9 mouse cellular contexts compared by ENCODE assay signal in genomic region chr7:45703521-45704033, GRCm38 (mm10). TPM values are rescaled to one million over a fixed set of nuclear protein-coding genes. Genes with fewer than 3 reads are reported as not detected.
DNase-seq lines count a peak whose midpoint lies in the region; ATAC-seq and TF ChIP-seq lines count a peak whose summit lies in the region.
"Had no signal": no experiment of that assay in that cellular context is flagged by ENCODE, and none has a peak within 500 bp of the region (broad histone marks: within the 10 kb centered on the region; RNA-seq: fewer than 3 reads in every experiment).

No protein-coding gene starts in this region.

- TF ChIP-seq CTCF in bone marrow macrophage, adult 2 months (IDR thresholded peaks at IDR 0.05; ENCODE audit: low read depth, low read length) = no peak
- no peak for TF ChIP-seq CTCF in heart, postnatal 0 days (IDR thresholded peaks at IDR 0.05; ENCODE audit: low read depth)

- intact Hi-C loops in heart, postnatal 36 days (cut with DNase I) = no loop called here

- peak overlapping the region; percentile 83 for H3K9ac ChIP-seq in heart, embryonic 13.5 days
- H3K9ac ChIP-seq in heart, postnatal 0 days (replicated peaks; ENCODE audit: low read depth, low read length) = peak overlapping the region; percentile 64; the same call in 1 of the 2 replicates
- H3K9ac ChIP-seq in midbrain, embryonic 11.5 days (ENCODE audit: low read length) = peak overlapping the region; percentile 54

- no peak for TF ChIP-seq EP300 in heart, postnatal 0 days (IDR thresholded peaks at IDR 0.05; ENCODE audit: low read depth)

- H3K27ac ChIP-seq in heart, embryonic 13.5 days (replicated peaks) = peak overlapping the region; percentile 86
- peak overlapping the region; percentile 73 for H3K27ac ChIP-seq in bone marrow macrophage, adult 2 months (ENCODE audit: insufficient read depth, low read depth, low read length)
- peak overlapping the region; percentile 93 for H3K27ac ChIP-seq in heart, postnatal 0 days (ENCODE audit: low read depth)
- peak overlapping the region; percentile 73 for H3K27ac ChIP-seq in midbrain, embryonic 11.5 days (ENCODE audit: low read depth, low read length)

- H3K4me3 ChIP-seq in heart, embryonic 13.5 days = peak overlapping the region; percentile 82
- H3K4me3 ChIP-seq in bone marrow macrophage, adult 2 months (ENCODE audit: insufficient read depth, low read length) = peak overlapping the region; percentile 58
- peak overlapping the region; percentile 77 for H3K4me3 ChIP-seq in heart, postnatal 0 days (ENCODE audit: low read depth, low read length)
- H3K4me3 ChIP-seq in midbrain, embryonic 11.5 days (ENCODE audit: low read depth, low read length) = peak overlapping the region; percentile 52

- H3K4me1 ChIP-seq in heart, embryonic 13.5 days = peaks cover 68% of the 10 kb centered on the region
- peaks cover 15% of the 10 kb centered on the region for H3K4me1 ChIP-seq in bone marrow macrophage, adult 2 months (ENCODE audit: control insufficient read depth, insufficient read depth, low read length)
- H3K4me1 ChIP-seq in heart, postnatal 0 days (ENCODE audit: control insufficient read depth, insufficient read depth) = peaks cover 32% of the 10 kb centered on the region
- peaks cover 58% of the 10 kb centered on the region for H3K4me1 ChIP-seq in midbrain, embryonic 11.5 days (ENCODE audit: control insufficient read depth, insufficient read depth, low read length)

- no peaks in the 10 kb centered on the region for H3K36me3 ChIP-seq in heart, embryonic 13.5 days
- H3K36me3 ChIP-seq in heart, postnatal 0 days (replicated peaks; ENCODE audit: control insufficient read depth, insufficient read depth, low read length) = no peaks in the 10 kb centered on the region
- no peaks in the 10 kb centered on the region for H3K36me3 ChIP-seq in midbrain, embryonic 11.5 days (ENCODE audit: control insufficient read depth, insufficient read depth, low read length)

- no peak for DNase-seq in heart, postnatal 36 days
- no peak for DNase-seq in heart, postnatal 0 days (ENCODE audit: low spot score)
- DNase-seq in midbrain, embryonic 11.5 days (ENCODE audit: low spot score, missing footprints) = no peak
- no peak for DNase-seq in layer of hippocampus, adult 18-20 months (ENCODE audit: low spot score in 2 of 2)
- DNase-seq in adrenal gland, adult 2 months = no peak
- DNase-seq in layer of hippocampus, adult 9-10 months (ENCODE audit: low spot score) = no peak

- peaks cover 31% of the 10 kb centered on the region for H3K27me3 ChIP-seq in heart, embryonic 13.5 days (replicated peaks)
- H3K27me3 ChIP-seq in heart, postnatal 0 days (ENCODE audit: control insufficient read depth, insufficient read depth, low read length) = peaks cover 20% of the 10 kb centered on the region
- peaks cover 18% of the 10 kb centered on the region for H3K27me3 ChIP-seq in midbrain, embryonic 11.5 days (ENCODE audit: control insufficient read depth, insufficient read depth, low read length)

- ATAC-seq in heart, embryonic 13.5 days (ENCODE audit: extremely low read depth, insufficient number of reproducible peaks, low FRiP score, low TSS enrichment) = no peak
- ATAC-seq in heart, postnatal 0 days (ENCODE audit: insufficient read depth, low read depth) = no peak
- ATAC-seq in midbrain, embryonic 11.5 days (ENCODE audit: low FRiP score) = no peak

- H3K9me3 ChIP-seq in heart, embryonic 13.5 days = no peaks in the 10 kb centered on the region
- H3K9me3 ChIP-seq in heart, postnatal 0 days (replicated peaks; ENCODE audit: control insufficient read depth, low read length) = no peaks in the 10 kb centered on the region
- H3K9me3 ChIP-seq in midbrain, embryonic 11.5 days (ENCODE audit: control insufficient read depth, low read length) = no peaks in the 10 kb centered on the region

- WGBS in heart, embryonic 13.5 days = 40% methylated on average over 12 of the region's 12 CpGs
- WGBS in heart, postnatal 0 days = 36% methylated on average over 12 of the region's 12 CpGs
- WGBS in midbrain, embryonic 11.5 days = 46% methylated on average over 12 of the region's 12 CpGs

- no peak for TF ChIP-seq POLR2A in bone marrow macrophage, adult 2 months (IDR thresholded peaks at IDR 0.05; ENCODE audit: borderline replicate concordance, low read depth, low read length)

- peak overlapping the region; percentile 99 for H3K4me2 ChIP-seq in heart, embryonic 13.5 days
- peak overlapping the region; percentile 96 for H3K4me2 ChIP-seq in heart, postnatal 0 days (ENCODE audit: low read depth, low read length)
- H3K4me2 ChIP-seq in midbrain, embryonic 11.5 days = peak overlapping the region; percentile 98

RNA-seq across cellular contexts. Expression of gene Dbp, which starts 1.3 kb away (rescaled TPM):
- 2.2 and 3.5 TPM in 2 replicates for polyA plus RNA-seq in heart, embryonic 13.5 days (2015; fragmentation: Nextera tagmentation; extraction: Ambion mirVana)
- total RNA-seq in heart, postnatal 36 days (2021) = 100 to 1,000 TPM in 1 of 2 experiments, 10 to 100 TPM in 1; 44.4 to 158 TPM
- polyA plus RNA-seq in bone marrow macrophage, adult 2 months (2012; ENCODE audit: insufficient read depth, insufficient read length, missing spikeins) = 85.2 and 85.6 TPM in 2 replicates
- 29.3 and 37.4 TPM in 2 replicates for total RNA-seq in heart, postnatal 0 days (2014; rRNA removed; ENCODE audit: low replicate concordance)
- polyA plus RNA-seq in heart, postnatal 0 days (2015; fragmentation: Nextera tagmentation; extraction: Ambion mirVana) = 21.9 and 24.9 TPM in 2 replicates
- polyA plus RNA-seq in midbrain, embryonic 11.5 days (2014; fragmentation: Nextera tagmentation; extraction: Ambion mirVana) = 2.2 and 3.5 TPM in 2 replicates
- 10 to 100 TPM; 47.6 to 50.2 TPM for total RNA-seq in layer of hippocampus, adult 18-20 months (2021)
- total RNA-seq in adrenal gland, adult 2 months (2021) = 100 to 1,000 TPM in 1 of 2 experiments, 10 to 100 TPM in 1; 54.3 to 225 TPM
- 569 and 796 TPM in 2 replicates for polyA plus RNA-seq in adrenal gland, adult 2 months (2012; rRNA removed)

RNA-seq across cellular contexts. Expression of gene Car11, which starts 3.9 kb away (rescaled TPM):
- 5.4 and 6.0 TPM in 2 replicates for polyA plus RNA-seq in heart, embryonic 13.5 days (2015; fragmentation: Nextera tagmentation; extraction: Ambion mirVana)
- 1 to 10 TPM; 6.2 to 6.7 TPM for total RNA-seq in heart, postnatal 36 days (2021)
- 1.3 and 1.9 TPM in 2 replicates for polyA plus RNA-seq in bone marrow macrophage, adult 2 months (2012; ENCODE audit: insufficient read depth, insufficient read length, missing spikeins)
- 1.6 and 3.0 TPM in 2 replicates for total RNA-seq in heart, postnatal 0 days (2014; rRNA removed; ENCODE audit: low replicate concordance)
- 2.5 and 2.8 TPM in 2 replicates for polyA plus RNA-seq in heart, postnatal 0 days (2015; fragmentation: Nextera tagmentation; extraction: Ambion mirVana)
- 3.3 and 6.3 TPM in 2 replicates for polyA plus RNA-seq in midbrain, embryonic 11.5 days (2014; fragmentation: Nextera tagmentation; extraction: Ambion mirVana)
- 100 to 1,000 TPM; 182 TPM for total RNA-seq in layer of hippocampus, adult 18-20 months (2021)
- 10 to 100 TPM; 10.9 to 18.6 TPM for total RNA-seq in adrenal gland, adult 2 months (2021)
- polyA plus RNA-seq in adrenal gland, adult 2 months (2012; rRNA removed) = 30.0 and 38.2 TPM in 2 replicates

RNA-seq across cellular contexts. Expression of gene Sec1, which starts 9.4 kb away (rescaled TPM):
- 0.29 and 0.47 TPM in 2 replicates for polyA plus RNA-seq in heart, embryonic 13.5 days (2015; fragmentation: Nextera tagmentation; extraction: Ambion mirVana)
- under 1 TPM in 1 of 2 experiments, not detected in 1; 0.22 TPM for total RNA-seq in heart, postnatal 36 days (2021)
- polyA plus RNA-seq in bone marrow macrophage, adult 2 months (2012; ENCODE audit: insufficient read depth, insufficient read length, missing spikeins) = not detected in 2 replicates
- 0.62 and 1.3 TPM in 2 replicates for total RNA-seq in heart, postnatal 0 days (2014; rRNA removed; ENCODE audit: low replicate concordance)
- 0.16 and 0.33 TPM in 2 replicates for polyA plus RNA-seq in heart, postnatal 0 days (2015; fragmentation: Nextera tagmentation; extraction: Ambion mirVana)
- 0.19 and 0.36 TPM in 2 replicates for polyA plus RNA-seq in midbrain, embryonic 11.5 days (2014; fragmentation: Nextera tagmentation; extraction: Ambion mirVana)
- 1 to 10 TPM; 2.5 to 3.5 TPM for total RNA-seq in layer of hippocampus, adult 18-20 months (2021)
- under 1 TPM; 0.29 to 0.41 TPM for total RNA-seq in adrenal gland, adult 2 months (2021)
- 0.57 and 0.58 TPM in 2 replicates for polyA plus RNA-seq in adrenal gland, adult 2 months (2012; rRNA removed)
- total RNA-seq: hematopoietic stem cell, adult 5-6 weeks had no signal

RNA-seq across cellular contexts. Expression of gene Rpl18, which starts 11.7 kb away (rescaled TPM):
- 630 and 695 TPM in 2 replicates for polyA plus RNA-seq in heart, embryonic 13.5 days (2015; fragmentation: Nextera tagmentation; extraction: Ambion mirVana)
- 100 to 1,000 TPM; 550 to 591 TPM for total RNA-seq in heart, postnatal 36 days (2021)
- 802 and 833 TPM in 2 replicates for polyA plus RNA-seq in bone marrow macrophage, adult 2 months (2012; ENCODE audit: insufficient read depth, insufficient read length, missing spikeins)
- total RNA-seq in heart, postnatal 0 days (2014; rRNA removed; ENCODE audit: low replicate concordance) = 1,259 and 1,310 TPM in 2 replicates
- polyA plus RNA-seq in heart, postnatal 0 days (2015; fragmentation: Nextera tagmentation; extraction: Ambion mirVana) = 479 and 486 TPM in 2 replicates
- 878 and 933 TPM in 2 replicates for polyA plus RNA-seq in midbrain, embryonic 11.5 days (2014; fragmentation: Nextera tagmentation; extraction: Ambion mirVana)
- 100 to 1,000 TPM; 359 to 364 TPM for total RNA-seq in layer of hippocampus, adult 18-20 months (2021)
- 1,000 to 10,000 TPM in 1 of 2 experiments, 100 to 1,000 TPM in 1; 972 to 1,050 TPM for total RNA-seq in adrenal gland, adult 2 months (2021)
- polyA plus RNA-seq in adrenal gland, adult 2 months (2012; rRNA removed) = 1,143 and 1,258 TPM in 2 replicates

RNA-seq across cellular contexts. Expression of gene Sphk2, which starts 14.2 kb away (rescaled TPM):
- 16.7 and 17.5 TPM in 2 replicates for polyA plus RNA-seq in heart, embryonic 13.5 days (2015; fragmentation: Nextera tagmentation; extraction: Ambion mirVana)
- 10 to 100 TPM; 16.2 to 18.7 TPM for total RNA-seq in heart, postnatal 36 days (2021)
- 51.2 and 56.1 TPM in 2 replicates for polyA plus RNA-seq in bone marrow macrophage, adult 2 months (2012; ENCODE audit: insufficient read depth, insufficient read length, missing spikeins)
- 19.5 and 23.3 TPM in 2 replicates for total RNA-seq in heart, postnatal 0 days (2014; rRNA removed; ENCODE audit: low replicate concordance)
- 11.1 and 11.4 TPM in 2 replicates for polyA plus RNA-seq in heart, postnatal 0 days (2015; fragmentation: Nextera tagmentation; extraction: Ambion mirVana)
- 11.8 and 14.9 TPM in 2 replicates for polyA plus RNA-seq in midbrain, embryonic 11.5 days (2014; fragmentation: Nextera tagmentation; extraction: Ambion mirVana)
- 10 to 100 TPM; 35.8 to 37.2 TPM for total RNA-seq in layer of hippocampus, adult 18-20 months (2021)
- total RNA-seq in adrenal gland, adult 2 months (2021) = 10 to 100 TPM; 38.9 to 39.5 TPM
- polyA plus RNA-seq in adrenal gland, adult 2 months (2012; rRNA removed) = 90.9 and 92.5 TPM in 2 replicates
